Mouse (Mus musculus) urinary bladder, postnatal 14 days (tissue): Measurements from ENCODE around the gene Rom1.
A peak's percentile ranks its signal among the peaks of the same experiment; 100 is the strongest.
"Not testable (repeated sequence)": the region's sequence is repeated elsewhere in the genome, so short reads cannot be mapped to it uniquely, and the experiment has no call there.

ENCODE experiments used
- DNase-seq: peaks from one replicate; pipeline ENCODE4 v3.0.0; 2021; ENCODE audit warnings: low spot score

The Rom1 gene

GRCm38 (mm10) chr19:8929224-8930088, at the start of gene Rom1, which contains the start of gene Eml3:
Gene Rom1, minus strand, starts transcription at chr19:8929356.
Gene Eml3, plus strand, starts transcription at chr19:8929552.
- peak; percentile 89 for DNase-seq

GRCm38 (mm10) chr19:8976535-8976934, 47.4 kb upstream of the Rom1 start:
- DNase-seq = peak; percentile 62

GRCm38 (mm10) chr19:8975491-8975890, 46.3 kb upstream of the Rom1 start:
- no peak for DNase-seq

GRCm38 (mm10) chr19:8974638-8975037, 45.5 kb upstream of the Rom1 start:
- no peak for DNase-seq

GRCm38 (mm10) chr19:8972491-8972890, 43.3 kb upstream of the Rom1 start:
- not testable (repeated sequence) for DNase-seq

- DNase-seq = no peak
These were observed 38.7 kb upstream of the Rom1 start for GRCm38 (mm10) chr19:8967893-8968292.

- DNase-seq = no peak
These were observed 38.2 kb upstream of the Rom1 start for GRCm38 (mm10) chr19:8967373-8967743.

- peak; percentile 99 for DNase-seq
These were observed 37.6 kb upstream of the Rom1 start, which contains the start of gene Eef1g for GRCm38 (mm10) chr19:8966590-8967372. Gene Eef1g, plus strand, starts transcription at chr19:8967041.

- DNase-seq = no peak
These were observed 37.0 kb upstream of the Rom1 start for GRCm38 (mm10) chr19:8966198-8966589.

- DNase-seq = peak; percentile 24
These were observed 36.6 kb upstream of the Rom1 start for GRCm38 (mm10) chr19:8965771-8966170.

GRCm38 (mm10) chr19:8965075-8965474, 35.9 kb upstream of the Rom1 start:
- no peak for DNase-seq

GRCm38 (mm10) chr19:8962256-8962655, 33.1 kb upstream of the Rom1 start:
- no peak for DNase-seq

- DNase-seq = no peak
These were observed 25.0 kb upstream of the Rom1 start for GRCm38 (mm10) chr19:8954171-8954570.

GRCm38 (mm10) chr19:8953135-8954039, 24.2 kb upstream of the Rom1 start, which contains the start of gene Tut1:
Gene Tut1, plus strand, starts transcription at chr19:8953847.
- DNase-seq = peak; percentile 88

GRCm38 (mm10) chr19:8952241-8952640, 23.1 kb upstream of the Rom1 start:
- no peak for DNase-seq

GRCm38 (mm10) chr19:8950190-8950589, 21.0 kb upstream of the Rom1 start:
- DNase-seq = no peak

GRCm38 (mm10) chr19:8946929-8947328, 17.8 kb upstream of the Rom1 start:
- no peak for DNase-seq

- no peak for DNase-seq
These were observed 16.1 kb upstream of the Rom1 start for GRCm38 (mm10) chr19:8945251-8945650.

GRCm38 (mm10) chr19:8944750-8945149, 15.6 kb upstream of the Rom1 start:
- DNase-seq = peak; percentile 83

GRCm38 (mm10) chr19:8944062-8944461, 14.9 kb upstream of the Rom1 start:
- peak; percentile 63 for DNase-seq

GRCm38 (mm10) chr19:8943047-8943446, 13.9 kb upstream of the Rom1 start:
- DNase-seq = no peak
